Mouse (Mus musculus): Measurements from ENCODE around the gene BC048562. TPM values are rescaled to one million over a fixed set of nuclear protein-coding genes. Genes with fewer than 3 reads are reported as not detected.

BC048562 gene
- polyA plus RNA-seq, 1 experiment, result not detected

- peak overlapping the region; percentile 90 for H3K27ac ChIP-seq (ENCODE audit: insufficient read depth, low read depth, low read length)
- peaks cover 22% of the 10 kb centered on the region for H3K4me1 ChIP-seq (ENCODE audit: control insufficient read depth, insufficient read depth, low read length)
- no peak overlapping the region for H3K4me3 ChIP-seq (ENCODE audit: insufficient read depth, low read depth, low read length)
- 28% methylated on average over 11 of the region's 11 CpGs for WGBS
- no peak for TF ChIP-seq CTCF (IDR thresholded peaks at IDR 0.05; ENCODE audit: insufficient read depth, low read depth, low read length)
These were observed 5.1 kb downstream of the BC048562 start for GRCm38 (mm10) chr9:108441236-108441919.

- no peak for TF ChIP-seq CTCF (IDR thresholded peaks at IDR 0.05; ENCODE audit: insufficient read depth, low read depth, low read length)
- Histone ChIP-seq H3K4me3 (ENCODE audit: insufficient read depth, low read depth, low read length) (no peak overlapping the region), H3K4me1 (ENCODE audit: control insufficient read depth, insufficient read depth, low read length) (peaks cover 28% of the 10 kb centered on the region), H3K27ac (ENCODE audit: insufficient read depth, low read depth, low read length) (no peak overlapping the region)
- 71% methylated on average over 9 of the region's 9 CpGs for WGBS
These were observed 8.8 kb downstream of the BC048562 start for GRCm38 (mm10) chr9:108445125-108445524.

- WGBS, result 6% methylated on average over 4 of the region's 4 CpGs
- peak overlapping the region; percentile 38 for H3K4me3 ChIP-seq (ENCODE audit: insufficient read depth, low read depth, low read length)
- H3K4me1 ChIP-seq (ENCODE audit: control insufficient read depth, insufficient read depth, low read length), result peaks cover 38% of the 10 kb centered on the region
- TF ChIP-seq POLR2A (IDR thresholded peaks at IDR 0.05; ENCODE audit: insufficient read depth, low read depth, low read length) (no peak), CTCF (IDR thresholded peaks at IDR 0.05; ENCODE audit: insufficient read depth, low read depth, low read length) (no peak)
- peak overlapping the region; percentile 97 for H3K27ac ChIP-seq (ENCODE audit: insufficient read depth, low read depth, low read length)
These were observed 13.6 kb downstream of the BC048562 start for GRCm38 (mm10) chr9:108449860-108450259.

GRCm38 (mm10) chr9:108450292-108451169, 14.2 kb downstream of the BC048562 start:
- peaks cover 38% of the 10 kb centered on the region for H3K4me1 ChIP-seq (ENCODE audit: control insufficient read depth, insufficient read depth, low read length)
- H3K4me3 ChIP-seq (ENCODE audit: insufficient read depth, low read depth, low read length), result peak overlapping the region; percentile 38
- WGBS, result 29% methylated on average over 21 of the region's 21 CpGs
- TF ChIP-seq POLR2A (IDR thresholded peaks at IDR 0.05; ENCODE audit: insufficient read depth, low read depth, low read length), result no peak
- TF ChIP-seq CTCF (IDR thresholded peaks at IDR 0.05; ENCODE audit: insufficient read depth, low read depth, low read length), result no peak
- peak overlapping the region; percentile 97 for H3K27ac ChIP-seq (ENCODE audit: insufficient read depth, low read depth, low read length)

- WGBS, result 64% methylated on average over 6 of the region's 6 CpGs
- TF ChIP-seq POLR2A (IDR thresholded peaks at IDR 0.05; ENCODE audit: insufficient read depth, low read depth, low read length) (no peak), CTCF (IDR thresholded peaks at IDR 0.05; ENCODE audit: insufficient read depth, low read depth, low read length) (no peak)
- H3K4me1 ChIP-seq (ENCODE audit: control insufficient read depth, insufficient read depth, low read length), result peaks cover 38% of the 10 kb centered on the region
- peak overlapping the region; percentile 97 for H3K27ac ChIP-seq (ENCODE audit: insufficient read depth, low read depth, low read length)
- peak overlapping the region; percentile 38 for H3K4me3 ChIP-seq (ENCODE audit: insufficient read depth, low read depth, low read length)
These were observed 14.8 kb downstream of the BC048562 start for GRCm38 (mm10) chr9:108451170-108451493.

GRCm38 (mm10) chr9:108451519-108452160, 15.4 kb downstream of the BC048562 start:
- TF ChIP-seq POLR2A (IDR thresholded peaks at IDR 0.05; ENCODE audit: insufficient read depth, low read depth, low read length) (no peak), CTCF (IDR thresholded peaks at IDR 0.05; ENCODE audit: insufficient read depth, low read depth, low read length) (no peak)
- H3K4me1 ChIP-seq (ENCODE audit: control insufficient read depth, insufficient read depth, low read length), result peaks cover 38% of the 10 kb centered on the region
- H3K4me3 ChIP-seq (ENCODE audit: insufficient read depth, low read depth, low read length), result peak overlapping the region; percentile 70
- 35% methylated on average over 6 of the region's 6 CpGs for WGBS
- peak overlapping the region; percentile 93 for H3K27ac ChIP-seq (ENCODE audit: insufficient read depth, low read depth, low read length)

GRCm38 (mm10) chr9:108452291-108452906, 16.1 kb downstream of the BC048562 start:
- TF ChIP-seq POLR2A (IDR thresholded peaks at IDR 0.05; ENCODE audit: insufficient read depth, low read depth, low read length), result no peak
- TF ChIP-seq CTCF (IDR thresholded peaks at IDR 0.05; ENCODE audit: insufficient read depth, low read depth, low read length), result peak; percentile 91
- Histone ChIP-seq H3K4me3 (ENCODE audit: insufficient read depth, low read depth, low read length) (peak overlapping the region; percentile 70), H3K4me1 (ENCODE audit: control insufficient read depth, insufficient read depth, low read length) (peaks cover 38% of the 10 kb centered on the region), H3K27ac (ENCODE audit: insufficient read depth, low read depth, low read length) (peak overlapping the region; percentile 93)
- WGBS, result under 1% methylated on average over 40 of the region's 40 CpGs

GRCm38 (mm10) chr9:108452911-108453310, 16.6 kb downstream of the BC048562 start:
- H3K27ac ChIP-seq (ENCODE audit: insufficient read depth, low read depth, low read length), result peak overlapping the region; percentile 93
- H3K4me1 ChIP-seq (ENCODE audit: control insufficient read depth, insufficient read depth, low read length), result peaks cover 38% of the 10 kb centered on the region
- H3K4me3 ChIP-seq (ENCODE audit: insufficient read depth, low read depth, low read length), result peak overlapping the region; percentile 70
- TF ChIP-seq CTCF (IDR thresholded peaks at IDR 0.05; ENCODE audit: insufficient read depth, low read depth, low read length), result no peak; the same call in 1 of the 2 replicates
- no peak for TF ChIP-seq POLR2A (IDR thresholded peaks at IDR 0.05; ENCODE audit: insufficient read depth, low read depth, low read length)
- WGBS, result 15% methylated on average over 6 of the region's 6 CpGs
